Mouse (Mus musculus) heart, postnatal 0 days (tissue): ENCODE measurements around the gene Cd59b.

ENCODE experiments used
- CTCF ChIP-seq: IDR thresholded peaks from 2 replicates; pipeline ENCODE4 v1.5.1; 2016; ENCODE audit warnings: antibody characterized with exemption, control low read depth, low read depth
- EP300 ChIP-seq: IDR thresholded peaks from 2 replicates; pipeline ENCODE4 v1.6.1; 2016; ENCODE audit warnings: antibody characterized with exemption, low read depth

DNA sequence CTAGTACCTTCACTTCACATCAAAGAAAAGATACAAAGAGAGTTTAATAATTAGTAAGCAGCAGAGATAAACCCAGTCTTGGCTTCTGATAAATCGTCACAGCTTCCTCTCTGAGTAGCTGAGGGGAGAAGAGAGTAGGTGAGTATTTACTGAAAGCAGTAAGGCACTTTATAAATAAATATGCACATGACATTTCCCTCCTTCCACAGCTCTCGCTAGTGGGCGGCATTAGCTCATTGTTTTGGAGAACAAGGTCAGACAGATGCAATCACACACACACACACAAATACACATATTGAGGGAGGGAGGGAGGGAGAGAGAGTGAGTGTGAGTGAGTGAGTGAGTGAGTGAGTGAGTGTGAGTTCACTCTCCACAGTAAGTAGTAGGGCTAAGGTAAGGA is 33.3 kb upstream of the Cd59b start:
- no peak for TF ChIP-seq CTCF
- TF ChIP-seq EP300: no peak
